In genomic region chr16:44332861-44333284, GRCm38 (mm10) we compare ENCODE assay signal across 7 mouse cellular contexts. TPM values are rescaled to one million over a fixed set of nuclear protein-coding genes. Genes with fewer than 3 reads are reported as not detected.
A peak's percentile ranks its signal among the peaks of the same experiment; 100 is the strongest.
DNase-seq lines count a peak whose midpoint lies in the region; ATAC-seq and TF ChIP-seq lines count a peak whose summit lies in the region.

Gene Sidt1, minus strand, starts transcription at chr16:44333196.

- H3K27ac ChIP-seq in embryonic facial prominence, embryonic 10.5 days (replicated peaks): peak within 1 kb of the TSS; percentile 59
- no peak within 1 kb of the TSS for H3K27ac ChIP-seq in hindbrain, embryonic 11.5 days (ENCODE audit: low read depth, low read length)
- peak within 1 kb of the TSS; percentile 57 for H3K27ac ChIP-seq in midbrain, embryonic 10.5 days (replicated peaks)
- no peak within 1 kb of the TSS for H3K27ac ChIP-seq in stomach, embryonic 14.5 days (ENCODE audit: low read length)

- H3K36me3 ChIP-seq in G1E (replicated peaks): no peaks in the 10 kb centered on the region
- H3K36me3 ChIP-seq in embryonic facial prominence, embryonic 10.5 days (replicated peaks): no peaks in the 10 kb centered on the region
- H3K36me3 ChIP-seq in hindbrain, embryonic 11.5 days (ENCODE audit: control insufficient read depth, insufficient read depth, low read length): no peaks in the 10 kb centered on the region
- no peaks in the 10 kb centered on the region for H3K36me3 ChIP-seq in midbrain, embryonic 10.5 days
- H3K36me3 ChIP-seq in stomach, embryonic 14.5 days (ENCODE audit: control insufficient read depth, insufficient read depth, low read length): no peaks in the 10 kb centered on the region

- 7% methylated on average over 15 of the region's 15 CpGs for WGBS in embryonic facial prominence, embryonic 10.5 days
- 7% methylated on average over 15 of the region's 15 CpGs for WGBS in hindbrain, embryonic 11.5 days
- 9% methylated on average over 15 of the region's 15 CpGs for WGBS in midbrain, embryonic 10.5 days
- WGBS in stomach, embryonic 14.5 days: 3% methylated on average over 15 of the region's 15 CpGs

- TF ChIP-seq CTCF in G1E (IDR thresholded peaks at IDR 0.05; ENCODE audit: low read depth, low read length): no peak

- H3K4me1 ChIP-seq in G1E (ENCODE audit: insufficient read depth, low read depth, low read length): peaks cover 4% of the 10 kb centered on the region; the same call in 1 of the 2 replicates
- peaks cover 21% of the 10 kb centered on the region for H3K4me1 ChIP-seq in embryonic facial prominence, embryonic 10.5 days
- no peaks in the 10 kb centered on the region for H3K4me1 ChIP-seq in hindbrain, embryonic 11.5 days (replicated peaks; ENCODE audit: control insufficient read depth, insufficient read depth, low read length)
- peaks cover 22% of the 10 kb centered on the region for H3K4me1 ChIP-seq in midbrain, embryonic 10.5 days
- H3K4me1 ChIP-seq in stomach, embryonic 14.5 days (ENCODE audit: control insufficient read depth, insufficient read depth, low read length): 0 out of 2 replicates have a peak, but pooled peaks cover 2% of the 10 kb centered on the region

- H3K4me2 ChIP-seq in hindbrain, embryonic 11.5 days (replicated peaks; ENCODE audit: low read depth, low read length): peak within 1 kb of the TSS; percentile 93
- H3K4me2 ChIP-seq in stomach, embryonic 14.5 days (replicated peaks; ENCODE audit: low read depth, low read length): peak within 1 kb of the TSS; percentile 96

- peak; percentile 81 for DNase-seq in CD4-positive, CD25-positive, alpha-beta regulatory T cell, adult 2 months (ENCODE audit: low read depth, low spot score)
- no peak for DNase-seq in G1E (ENCODE audit: low spot score)
- DNase-seq in embryonic facial prominence, embryonic 10.5 days (ENCODE audit: low spot score): peak; percentile 40
- peak; percentile 52 for DNase-seq in hindbrain, embryonic 11.5 days (ENCODE audit: low spot score)
- peak; percentile 60 to 64 for DNase-seq in left cerebral cortex, postnatal 36 days (ENCODE audit: low spot score in 2 of 2)
- DNase-seq in midbrain, embryonic 10.5 days (ENCODE audit: low spot score): peak; percentile 29

- no peak for ATAC-seq in G1E (ENCODE audit: extremely low read depth, insufficient number of reproducible peaks, low FRiP score, poor library complexity, severe bottlenecking)
- no peak for ATAC-seq in hindbrain, embryonic 11.5 days (ENCODE audit: low FRiP score)
- peak; percentile 54; the same call in 1 of the 2 replicates for ATAC-seq in stomach, embryonic 14.5 days (ENCODE audit: insufficient number of reproducible peaks, insufficient read depth, low FRiP score, low read depth)

- no peaks in the 10 kb centered on the region; the same call in 1 of the 2 replicates for H3K9me3 ChIP-seq in G1E (replicated peaks)
- peaks cover 2% of the 10 kb centered on the region; the same call in 1 of the 2 replicates for H3K9me3 ChIP-seq in embryonic facial prominence, embryonic 10.5 days
- H3K9me3 ChIP-seq in hindbrain, embryonic 11.5 days (ENCODE audit: control insufficient read depth, low read length): no peaks in the 10 kb centered on the region
- peaks cover 4% of the 10 kb centered on the region; the same call in 1 of the 2 replicates for H3K9me3 ChIP-seq in midbrain, embryonic 10.5 days (replicated peaks)
- H3K9me3 ChIP-seq in stomach, embryonic 14.5 days (ENCODE audit: control insufficient read depth, low read depth, low read length): no peaks in the 10 kb centered on the region

- peak within 1 kb of the TSS; percentile 56 for H3K9ac ChIP-seq in hindbrain, embryonic 11.5 days (ENCODE audit: low read depth, low read length)
- H3K9ac ChIP-seq in stomach, embryonic 14.5 days (replicated peaks; ENCODE audit: low read depth, low read length): peak within 1 kb of the TSS; percentile 34

- peaks cover 12% of the 10 kb centered on the region; the same call in 1 of the 2 replicates for H3K27me3 ChIP-seq in G1E (ENCODE audit: insufficient read depth, low read length)
- H3K27me3 ChIP-seq in embryonic facial prominence, embryonic 10.5 days (replicated peaks; ENCODE audit: low read depth, poor library complexity, severe bottlenecking): peaks cover 52% of the 10 kb centered on the region
- peaks cover 18% of the 10 kb centered on the region for H3K27me3 ChIP-seq in hindbrain, embryonic 11.5 days (ENCODE audit: control insufficient read depth, insufficient read depth, low read length)
- H3K27me3 ChIP-seq in midbrain, embryonic 10.5 days (ENCODE audit: low read depth, poor library complexity, severe bottlenecking): peaks cover 51% of the 10 kb centered on the region
- H3K27me3 ChIP-seq in stomach, embryonic 14.5 days (ENCODE audit: control insufficient read depth, insufficient read depth, low read length): no peaks in the 10 kb centered on the region

- intact Hi-C loops in left cerebral cortex, postnatal 36 days (cut with DNase I): loop anchor here (5.0 kb wide), 1 partner anchor 66 kb away; no protein-coding TSS in a partner anchor

- peak within 1 kb of the TSS; percentile 32; the same call in 1 of the 2 replicates for H3K4me3 ChIP-seq in G1E (ENCODE audit: low read depth, low read length)
- H3K4me3 ChIP-seq in embryonic facial prominence, embryonic 10.5 days: peak within 1 kb of the TSS; percentile 79
- peak within 1 kb of the TSS; percentile 53 for H3K4me3 ChIP-seq in hindbrain, embryonic 11.5 days (ENCODE audit: low read depth, low read length)
- H3K4me3 ChIP-seq in midbrain, embryonic 10.5 days: peak within 1 kb of the TSS; percentile 64
- peak within 1 kb of the TSS; percentile 64 for H3K4me3 ChIP-seq in stomach, embryonic 14.5 days (ENCODE audit: low read depth, low read length)

RNA-seq across cellular contexts. Expression of gene Sidt1, which starts in this region (rescaled TPM):
- total RNA-seq in G1E (2014; fragmentation: Nextera tagmentation) (not detected in 2 replicates), G1E (2017) (1.1 TPM in 1 of 2 replicates, not detected in the other)
- polyA plus RNA-seq in G1E (2012): not detected in 2 replicates
- polyA plus RNA-seq in embryonic facial prominence, embryonic 10.5 days (2016; fragmentation: Nextera tagmentation; extraction: Ambion mirVana): 0.21 and 0.29 TPM in 2 replicates
- polyA plus RNA-seq in hindbrain, embryonic 11.5 days (2014; fragmentation: Nextera tagmentation; extraction: Ambion mirVana): 0.20 and 0.28 TPM in 2 replicates
- 10 to 100 TPM; 49.8 to 53.8 TPM for total RNA-seq in left cerebral cortex, postnatal 36 days (2021)
- polyA plus RNA-seq in midbrain, embryonic 10.5 days (2016; fragmentation: Nextera tagmentation; extraction: Ambion mirVana): 0.05 and 0.10 TPM in 2 replicates
- 4.3 and 4.5 TPM in 2 replicates for polyA plus RNA-seq in stomach, embryonic 14.5 days (2014; fragmentation: Nextera tagmentation; extraction: Ambion mirVana)

Comparison
In these comparisons a context has a peak if more than half of its experiments do, and no peak if none do; other contexts are left out.
1. RNA of gene Sidt1 (total RNA-seq): 49.8 to 53.8 TPM in left cerebral cortex, postnatal 36 days; 1.1 TPM in G1E; every median in the first group is over 10 times any median in the second.
2. Peak in DNase-seq, H3K4me3 ChIP-seq and H3K27ac ChIP-seq in embryonic facial prominence, embryonic 10.5 days; RNA of the gene not detected or under 1 TPM.
3. Peak in DNase-seq, H3K4me3 ChIP-seq, H3K9ac ChIP-seq and H3K4me2 ChIP-seq in hindbrain, embryonic 11.5 days; RNA of the gene not detected or under 1 TPM.
4. Peak in DNase-seq, H3K4me3 ChIP-seq and H3K27ac ChIP-seq in midbrain, embryonic 10.5 days; RNA of the gene not detected or under 1 TPM.
5. Peak in every context shown above with its lines, with median percentiles within 50 percentile points of each other: H3K4me3 ChIP-seq.